Mouse (Mus musculus): ENCODE data around the gene Rbm25. TPM values are rescaled to one million over a fixed set of nuclear protein-coding genes. Genes with fewer than 3 reads are reported as not detected.

Rbm25 gene
- polyA plus RNA-seq, 1 experiment: 17.6 TPM

DNA sequence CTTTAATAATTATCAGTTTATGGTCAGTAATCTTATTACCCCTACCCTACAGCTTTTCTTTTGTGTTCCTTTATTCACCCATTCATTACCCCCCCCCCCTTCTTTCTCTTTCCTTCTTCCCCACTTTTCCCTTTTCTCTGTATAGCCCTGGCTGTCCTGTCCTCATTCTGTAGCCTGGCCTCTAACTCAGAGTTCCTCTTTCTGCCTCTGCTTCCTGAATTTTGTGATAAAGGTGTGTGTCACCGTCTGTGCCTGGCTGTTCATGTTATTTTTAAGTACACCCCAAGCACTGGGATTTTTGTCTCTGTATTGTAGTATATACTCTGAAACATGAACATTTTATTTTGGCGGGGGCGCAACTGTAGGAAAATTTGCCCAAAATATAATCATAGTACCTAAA is 19.3 kb downstream of the Rbm25 start:
- no peak overlapping the region for H3K4me3 ChIP-seq
- peaks cover 47% of the 10 kb centered on the region for H3K79me2 ChIP-seq (ENCODE audit: control insufficient read depth, insufficient read depth)
- TF ChIP-seq POLR2AphosphoS2 (IDR thresholded peaks at IDR 0.05; ENCODE audit: insufficient read length, low read depth): no peak
- no peak for TF ChIP-seq SRF (IDR thresholded peaks at IDR 0.05; ENCODE audit: control insufficient read depth, insufficient read length, low read depth)
- TF ChIP-seq MYOG (IDR thresholded peaks at IDR 0.05; ENCODE audit: control insufficient read depth in 1 of 3, insufficient read depth in 1 of 3, insufficient read length in 2 of 3, low read depth in 2 of 3): no peak
- no peak for TF ChIP-seq MYOD1 (IDR thresholded peaks at IDR 0.05; ENCODE audit: control insufficient read depth in 1 of 3, insufficient read length in 2 of 3, low read depth in 2 of 3)
- TF ChIP-seq CEBPB (IDR thresholded peaks at IDR 0.05; ENCODE audit: insufficient read depth, poor library complexity, severe bottlenecking): no peak
- no peak for TF ChIP-seq MAX (IDR thresholded peaks at IDR 0.05; ENCODE audit: low read depth)
- TF ChIP-seq TCF3 (IDR thresholded peaks at IDR 0.05; ENCODE audit: insufficient read length, low read depth): no peak
- no peak for TF ChIP-seq USF1 (IDR thresholded peaks at IDR 0.05; ENCODE audit: low read depth)
- no peak for TF ChIP-seq E2F4 (IDR thresholded peaks at IDR 0.05; ENCODE audit: insufficient read depth)
- no peak for TF ChIP-seq TCF12 (IDR thresholded peaks at IDR 0.05; ENCODE audit: insufficient read depth, poor library complexity, severe bottlenecking)
- TF ChIP-seq POLR2A (IDR thresholded peaks at IDR 0.05; ENCODE audit: insufficient read length, low read depth): no peak
- TF ChIP-seq REST (IDR thresholded peaks at IDR 0.05; ENCODE audit: insufficient read depth, insufficient read length): no peak
- H3ac ChIP-seq (ENCODE audit: control insufficient read depth, insufficient read length): no peak overlapping the region
- peaks cover 70% of the 10 kb centered on the region for H3K36me3 ChIP-seq (ENCODE audit: control insufficient read depth, insufficient read depth)
- no peak overlapping the region for H3K4me2 ChIP-seq (ENCODE audit: low read depth)
- no peaks in the 10 kb centered on the region for H3K27me3 ChIP-seq (ENCODE audit: control insufficient read depth, insufficient read depth, insufficient read length)

DNA sequence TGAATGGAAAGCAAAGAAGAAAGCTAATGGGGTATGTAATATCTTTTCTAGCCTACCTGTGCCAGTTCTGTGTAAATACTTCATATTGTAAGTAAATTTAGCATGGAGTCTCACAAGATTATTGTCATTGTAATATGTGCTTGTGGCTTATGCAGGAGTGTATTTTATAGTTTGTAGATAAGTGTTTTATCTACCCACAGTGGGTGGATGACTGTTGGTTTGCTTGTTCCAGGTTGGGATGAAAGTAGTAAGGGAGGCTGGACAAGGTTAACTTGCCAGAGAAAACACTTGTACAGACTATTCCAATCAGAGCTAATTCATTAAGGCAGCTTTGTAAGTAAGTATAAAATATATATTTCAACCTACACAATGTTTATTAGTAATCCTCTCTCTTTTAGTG is 20.4 kb downstream of the Rbm25 start:
- H3ac ChIP-seq (ENCODE audit: control insufficient read depth, insufficient read length): no peak overlapping the region
- H3K27me3 ChIP-seq (ENCODE audit: control insufficient read depth, insufficient read depth, insufficient read length): no peaks in the 10 kb centered on the region
- H3K79me2 ChIP-seq (ENCODE audit: control insufficient read depth, insufficient read depth): peaks cover 51% of the 10 kb centered on the region
- no peak overlapping the region for H3K4me3 ChIP-seq
- H3K36me3 ChIP-seq (ENCODE audit: control insufficient read depth, insufficient read depth): peaks cover 73% of the 10 kb centered on the region
- no peak for TF ChIP-seq TCF12 (IDR thresholded peaks at IDR 0.05; ENCODE audit: insufficient read depth, poor library complexity, severe bottlenecking)
- no peak for TF ChIP-seq E2F4 (IDR thresholded peaks at IDR 0.05; ENCODE audit: insufficient read depth)
- TF ChIP-seq MYOG (IDR thresholded peaks at IDR 0.05; ENCODE audit: control insufficient read depth in 1 of 3, insufficient read depth in 1 of 3, insufficient read length in 2 of 3, low read depth in 2 of 3): no peak
- no peak for TF ChIP-seq MYOD1 (IDR thresholded peaks at IDR 0.05; ENCODE audit: control insufficient read depth in 1 of 3, insufficient read length in 2 of 3, low read depth in 2 of 3)
- no peak for TF ChIP-seq POLR2A (IDR thresholded peaks at IDR 0.05; ENCODE audit: insufficient read length, low read depth)
- TF ChIP-seq CEBPB (IDR thresholded peaks at IDR 0.05; ENCODE audit: insufficient read depth, poor library complexity, severe bottlenecking): no peak
- TF ChIP-seq REST (IDR thresholded peaks at IDR 0.05; ENCODE audit: insufficient read depth, insufficient read length): no peak
- TF ChIP-seq MAX (IDR thresholded peaks at IDR 0.05; ENCODE audit: low read depth): no peak
- no peak overlapping the region for H3K4me2 ChIP-seq (ENCODE audit: low read depth)

DNA sequence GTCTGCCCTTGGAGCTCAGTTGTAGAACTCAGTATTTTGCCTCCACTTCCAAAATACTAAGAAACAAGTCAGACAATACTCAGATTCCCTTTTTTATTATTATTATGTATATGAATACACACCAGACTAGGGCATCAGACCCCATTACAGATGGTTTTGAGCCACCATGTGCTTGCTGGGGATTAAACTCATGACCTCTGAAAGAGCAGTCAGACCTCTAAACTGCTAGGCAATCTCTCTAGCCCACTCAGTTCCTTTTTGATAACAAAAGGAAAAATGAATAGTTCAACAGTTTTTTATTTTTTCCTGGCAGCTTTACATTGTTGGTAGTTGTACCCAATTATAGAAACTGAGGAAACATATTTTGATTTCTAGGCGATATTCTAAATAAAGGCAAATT is 54.4 kb downstream of the Rbm25 start:
- Histone ChIP-seq H3K27me3 (ENCODE audit: control insufficient read depth, insufficient read depth, insufficient read length) (no peaks in the 10 kb centered on the region), H3K79me2 (ENCODE audit: control insufficient read depth, insufficient read depth) (peaks cover 17% of the 10 kb centered on the region), H3K4me3 (no peak overlapping the region), H3K4me2 (ENCODE audit: low read depth) (no peak overlapping the region), H3K36me3 (ENCODE audit: control insufficient read depth, insufficient read depth) (peaks cover 32% of the 10 kb centered on the region), H3ac (ENCODE audit: control insufficient read depth, insufficient read length) (no peak overlapping the region)
- no peak for TF ChIP-seq USF1 (IDR thresholded peaks at IDR 0.05; ENCODE audit: low read depth)
- TF ChIP-seq MYOG (IDR thresholded peaks at IDR 0.05; ENCODE audit: control insufficient read depth in 1 of 3, insufficient read depth in 1 of 3, insufficient read length in 2 of 3, low read depth in 2 of 3): no peak
- no peak for TF ChIP-seq POLR2A (IDR thresholded peaks at IDR 0.05; ENCODE audit: insufficient read length, low read depth)
- TF ChIP-seq MYOD1 (IDR thresholded peaks at IDR 0.05; ENCODE audit: control insufficient read depth in 1 of 3, insufficient read length in 2 of 3, low read depth in 2 of 3): no peak
- TF ChIP-seq POLR2AphosphoS2 (IDR thresholded peaks at IDR 0.05; ENCODE audit: insufficient read length, low read depth): no peak

DNA sequence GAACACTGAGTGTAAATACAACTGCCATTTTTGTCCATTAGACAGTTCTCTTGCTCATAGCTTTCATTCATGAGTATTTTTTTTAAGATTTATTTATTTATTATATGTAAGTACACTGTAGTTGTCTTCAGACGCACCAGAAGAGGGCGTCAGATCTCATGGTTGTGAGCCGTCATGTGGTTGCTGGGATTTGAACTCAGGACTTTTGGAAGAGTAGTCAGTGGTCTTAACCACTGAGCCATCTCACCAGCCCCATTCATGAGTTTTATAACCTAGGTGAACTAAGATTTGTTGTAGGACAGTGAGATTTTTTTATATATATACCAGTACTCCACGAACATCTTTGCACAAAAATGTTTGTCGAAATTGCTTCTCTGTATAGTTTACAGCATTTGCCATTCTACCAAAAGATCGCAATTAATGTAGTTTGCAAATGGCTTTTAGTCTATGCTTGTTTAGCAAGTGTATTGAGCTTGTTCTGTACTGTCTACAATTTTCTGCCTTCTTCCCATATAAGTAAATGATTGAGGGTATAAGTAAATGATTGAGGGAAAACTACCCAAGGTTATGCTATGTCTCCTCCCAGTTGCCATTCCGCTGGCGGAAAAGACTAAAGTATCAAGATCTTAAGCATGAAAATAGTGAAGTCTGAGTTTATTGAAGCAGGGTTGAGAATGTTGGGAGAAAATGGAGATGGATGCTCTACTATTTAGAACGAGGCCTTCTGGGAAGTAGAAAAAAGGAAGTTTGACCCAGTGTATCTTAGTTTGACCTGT is 55.7 kb downstream of the Rbm25 start:
- Histone ChIP-seq H3K27me3 (ENCODE audit: control insufficient read depth, insufficient read depth, insufficient read length) (no peaks in the 10 kb centered on the region), H3K36me3 (ENCODE audit: control insufficient read depth, insufficient read depth) (peaks cover 19% of the 10 kb centered on the region), H3K4me2 (ENCODE audit: low read depth) (no peak overlapping the region), H3ac (ENCODE audit: control insufficient read depth, insufficient read length) (no peak overlapping the region), H3K4me3 (no peak overlapping the region), H3K79me2 (ENCODE audit: control insufficient read depth, insufficient read depth) (peaks cover 30% of the 10 kb centered on the region)
- no peak for TF ChIP-seq TCF3 (IDR thresholded peaks at IDR 0.05; ENCODE audit: insufficient read length, low read depth)

DNA sequence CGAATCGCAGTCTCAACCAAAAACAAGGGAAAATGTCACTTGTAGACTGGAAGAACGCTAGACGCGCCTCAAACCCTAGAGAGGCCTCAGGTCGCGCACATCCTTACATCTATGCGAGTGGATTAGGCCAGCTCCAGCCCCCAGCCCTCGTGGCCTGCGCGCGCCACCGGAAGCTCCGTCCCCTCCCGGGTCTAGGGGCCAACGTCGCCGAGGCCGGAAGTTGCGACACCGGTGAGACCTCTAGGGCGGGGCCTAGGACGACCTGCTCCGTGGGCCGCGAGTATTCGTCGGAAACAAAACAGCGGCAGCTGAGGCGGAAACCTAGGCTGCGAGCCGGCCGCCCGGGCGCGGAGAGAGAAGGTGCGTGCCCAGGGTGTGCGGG is 56.9 kb downstream of the Rbm25 start, which contains the start of gene Psen1:
Psen1 (plus strand) TSS at position 219 of the 382 bp plus-strand sequence.
- TF ChIP-seq E2F4 (IDR thresholded peaks at IDR 0.05; ENCODE audit: insufficient read depth): no peak
- TF ChIP-seq TCF12 (IDR thresholded peaks at IDR 0.05; ENCODE audit: insufficient read depth, poor library complexity, severe bottlenecking): no peak
- TF ChIP-seq POLR2AphosphoS2 (IDR thresholded peaks at IDR 0.05; ENCODE audit: insufficient read length, low read depth): peak; percentile 99
- no peak for TF ChIP-seq SRF (IDR thresholded peaks at IDR 0.05; ENCODE audit: control insufficient read depth, insufficient read length, low read depth)
- TF ChIP-seq MAX (IDR thresholded peaks at IDR 0.05; ENCODE audit: low read depth): peak; percentile 67
- TF ChIP-seq REST (IDR thresholded peaks at IDR 0.05; ENCODE audit: insufficient read depth, insufficient read length): no peak
- no peak for TF ChIP-seq USF1 (IDR thresholded peaks at IDR 0.05; ENCODE audit: low read depth)
- no peak for TF ChIP-seq TCF3 (IDR thresholded peaks at IDR 0.05; ENCODE audit: insufficient read length, low read depth)
- TF ChIP-seq POLR2A (IDR thresholded peaks at IDR 0.05; ENCODE audit: insufficient read length, low read depth): peak; percentile 74
- TF ChIP-seq MYOD1 (IDR thresholded peaks at IDR 0.05; ENCODE audit: control insufficient read depth in 1 of 3, insufficient read length in 2 of 3, low read depth in 2 of 3): no peak
- peak; percentile 78 for TF ChIP-seq CEBPB (IDR thresholded peaks at IDR 0.05; ENCODE audit: insufficient read depth, poor library complexity, severe bottlenecking)
- peak in 1 of 3 experiments; percentile 36 for TF ChIP-seq MYOG (IDR thresholded peaks at IDR 0.05; ENCODE audit: control insufficient read depth in 1 of 3, insufficient read depth in 1 of 3, insufficient read length in 2 of 3, low read depth in 2 of 3)
- peak within 1 kb of the TSS; percentile 46 for H3ac ChIP-seq (ENCODE audit: control insufficient read depth, insufficient read length)
- H3K4me3 ChIP-seq: peak within 1 kb of the TSS; percentile 60
- H3K27me3 ChIP-seq (ENCODE audit: control insufficient read depth, insufficient read depth, insufficient read length): no peaks in the 10 kb centered on the region
- peaks cover 13% of the 10 kb centered on the region for H3K36me3 ChIP-seq (ENCODE audit: control insufficient read depth, insufficient read depth)
- peaks cover 42% of the 10 kb centered on the region for H3K79me2 ChIP-seq (ENCODE audit: control insufficient read depth, insufficient read depth)
- H3K4me2 ChIP-seq (ENCODE audit: low read depth): peak within 1 kb of the TSS; percentile 98

Measured in myocyte (in vitro differentiated cells).